In the genomic region with DNA sequence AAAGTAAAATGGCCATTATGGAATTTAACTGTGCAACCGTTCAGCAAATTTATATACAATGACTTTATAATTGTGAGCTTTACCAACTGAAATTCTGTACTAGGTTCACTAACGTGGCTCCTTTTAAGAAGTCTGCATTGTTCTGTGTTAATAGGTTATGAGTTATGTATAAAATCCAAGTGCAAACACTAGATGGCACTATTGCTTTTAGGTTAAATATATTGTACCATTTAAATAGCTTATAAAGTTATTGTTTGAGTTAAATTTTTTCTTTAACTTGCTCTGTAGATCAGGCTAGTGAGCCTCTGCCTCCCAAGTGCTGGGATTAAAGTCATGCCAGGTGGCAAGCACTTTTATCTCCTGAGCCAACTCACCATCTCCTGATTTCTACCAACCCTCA, we compare ENCODE assay signal across 11 mouse cellular contexts. TPM values are rescaled to one million over a fixed set of nuclear protein-coding genes. Genes with fewer than 3 reads are reported as not detected.
DNase-seq lines count a peak whose midpoint lies in the region; ATAC-seq and TF ChIP-seq lines count a peak whose summit lies in the region.
"Had no signal": no experiment of that assay in that cellular context is flagged by ENCODE, and none has a peak within 500 bp of the region (broad histone marks: within the 10 kb centered on the region; RNA-seq: fewer than 3 reads in every experiment).

No protein-coding gene starts in this region.

- peak in 2 of 3 experiments; percentile 29 to 69; a peak in 4 of 6 replicates for TF ChIP-seq CTCF in MEL (IDR thresholded peaks at IDR 0.05 in 2 of 3, conservative IDR thresholded peaks at IDR 0.05 in 1 of 3; ENCODE audit: control insufficient read depth in 1 of 3, insufficient read depth in 1 of 3, low read depth in 2 of 3, low read length in 3 of 3, poor library complexity in 1 of 3, severe bottlenecking in 1 of 3)
- peak; percentile 57 for TF ChIP-seq CTCF in hindbrain, postnatal 0 days (IDR thresholded peaks at IDR 0.05; ENCODE audit: low read depth)

- H3K9me3 ChIP-seq in hindbrain, embryonic 14.5 days (ENCODE audit: control insufficient read depth, low read length), result no peaks in the 10 kb centered on the region
- no peaks in the 10 kb centered on the region for H3K9me3 ChIP-seq in hindbrain, embryonic 10.5 days
- no peaks in the 10 kb centered on the region for H3K9me3 ChIP-seq in MEL (replicated peaks; ENCODE audit: insufficient read depth, low read length)
- H3K9me3 ChIP-seq in hindbrain, postnatal 0 days (ENCODE audit: low read length), result no peaks in the 10 kb centered on the region
- H3K9me3 ChIP-seq: heart, embryonic 15.5 days had no signal

- no peaks in the 10 kb centered on the region for H3K79me2 ChIP-seq in MEL (ENCODE audit: control insufficient read depth, insufficient read depth, low read length, poor library complexity)

- TF ChIP-seq POLR2A in MEL (IDR thresholded peaks at IDR 0.05; ENCODE audit: control insufficient read depth in 1 of 2, insufficient read depth in 1 of 2, low read depth in 1 of 2, low read length in 2 of 2, poor library complexity in 1 of 2), result no peak

- H3K27ac ChIP-seq in hindbrain, embryonic 14.5 days, result no peak overlapping the region
- H3K27ac ChIP-seq in hindbrain, embryonic 10.5 days, result no peak overlapping the region
- no peak overlapping the region for H3K27ac ChIP-seq in MEL (ENCODE audit: control insufficient read depth, low read depth, low read length)
- no peak overlapping the region for H3K27ac ChIP-seq in hindbrain, postnatal 0 days
- H3K27ac ChIP-seq: heart, embryonic 15.5 days had no signal

- no peak overlapping the region for H3K4me3 ChIP-seq in hindbrain, embryonic 14.5 days (replicated peaks; ENCODE audit: low read length)
- no peak overlapping the region for H3K4me3 ChIP-seq in hindbrain, embryonic 10.5 days
- H3K4me3 ChIP-seq in MEL (ENCODE audit: control insufficient read depth in 1 of 2, insufficient read depth in 1 of 2, low read depth in 2 of 2, low read length in 2 of 2), result no peak overlapping the region
- no peak overlapping the region for H3K4me3 ChIP-seq in hindbrain, postnatal 0 days (ENCODE audit: low read length)
- H3K4me3 ChIP-seq: heart, embryonic 15.5 days; myocyte had no signal

- no peak overlapping the region for H3K4me2 ChIP-seq in hindbrain, embryonic 14.5 days (replicated peaks)
- H3K4me2 ChIP-seq in hindbrain, postnatal 0 days (ENCODE audit: low read depth, low read length), result no peak overlapping the region
- H3K4me2 ChIP-seq: heart, embryonic 15.5 days had no signal

- no peak for TF ChIP-seq EP300 in MEL (IDR thresholded peaks at IDR 0.05; ENCODE audit: low read depth in 1 of 2, low read length in 2 of 2)

- H3K9ac ChIP-seq in hindbrain, embryonic 14.5 days, result no peak overlapping the region
- H3K9ac ChIP-seq in MEL (ENCODE audit: control insufficient read depth, low read depth, low read length, poor library complexity, severe bottlenecking), result no peak overlapping the region
- H3K9ac ChIP-seq in hindbrain, postnatal 0 days (replicated peaks; ENCODE audit: low read length), result no peak overlapping the region
- H3K9ac ChIP-seq: heart, embryonic 15.5 days had no signal

- TF ChIP-seq RAD21 in MEL (IDR thresholded peaks at IDR 0.05; ENCODE audit: low read depth, low read length), result peak; percentile 90

- H3K27me3 ChIP-seq in hindbrain, embryonic 14.5 days (ENCODE audit: control insufficient read depth, insufficient read depth, low read length), result no peaks in the 10 kb centered on the region
- H3K27me3 ChIP-seq in hindbrain, embryonic 10.5 days (ENCODE audit: insufficient read depth, poor library complexity, severe bottlenecking), result no peaks in the 10 kb centered on the region
- no peaks in the 10 kb centered on the region for H3K27me3 ChIP-seq in MEL (ENCODE audit: control insufficient read depth in 1 of 2, insufficient read depth in 2 of 2, low read length in 2 of 2)
- H3K27me3 ChIP-seq in hindbrain, postnatal 0 days (ENCODE audit: insufficient read depth, low read length), result no peaks in the 10 kb centered on the region
- H3K27me3 ChIP-seq: heart, embryonic 15.5 days had no signal

- WGBS in hindbrain, embryonic 14.5 days, result 57% methylated on average over 2 of the region's 2 CpGs
- WGBS in hindbrain, embryonic 10.5 days, result 66% methylated on average over 2 of the region's 2 CpGs
- 44% methylated on average over 2 of the region's 2 CpGs for WGBS in hindbrain, postnatal 0 days

- H3K36me3 ChIP-seq in hindbrain, embryonic 14.5 days (replicated peaks; ENCODE audit: control insufficient read depth, insufficient read depth), result peaks cover 33% of the 10 kb centered on the region
- peaks cover 39% of the 10 kb centered on the region for H3K36me3 ChIP-seq in hindbrain, embryonic 10.5 days
- H3K36me3 ChIP-seq in MEL (ENCODE audit: control insufficient read depth in 1 of 2, insufficient read depth in 2 of 2, low read length in 2 of 2), result peaks cover 0 to 3% of the 10 kb centered on the region in 2 experiments; a peak in 1 of 4 replicates
- peaks cover 23% of the 10 kb centered on the region; the same call in 1 of the 2 replicates for H3K36me3 ChIP-seq in hindbrain, postnatal 0 days (ENCODE audit: insufficient read depth, low read length)

- peak; percentile 80 for DNase-seq in hindbrain, embryonic 14.5 days (ENCODE audit: low spot score)
- no peak for DNase-seq in hindbrain, embryonic 10.5 days (ENCODE audit: low spot score)
- DNase-seq in 3T3-L1 (ENCODE audit: low read depth, low spot score), result peak; percentile 78
- peak; percentile 79 for DNase-seq in MEL (ENCODE audit: low read depth, low spot score)
- DNase-seq in hindbrain, postnatal 0 days (ENCODE audit: low spot score), result peak; percentile 87
- no peak for DNase-seq in adrenal gland, adult 18-20 months (ENCODE audit: low spot score in 2 of 2)
- DNase-seq in gastrocnemius, postnatal 25 days, result no peak
- no peak for DNase-seq in gastrocnemius, postnatal 10 days
- DNase-seq: cerebellum, postnatal 36 days had no signal

- H3K4me1 ChIP-seq in hindbrain, embryonic 14.5 days (replicated peaks; ENCODE audit: control insufficient read depth, insufficient read depth, low read length), result no peaks in the 10 kb centered on the region
- H3K4me1 ChIP-seq in hindbrain, embryonic 10.5 days (replicated peaks), result no peaks in the 10 kb centered on the region
- no peaks in the 10 kb centered on the region for H3K4me1 ChIP-seq in MEL (ENCODE audit: control insufficient read depth in 1 of 2, insufficient read depth in 2 of 2, low read length in 2 of 2)
- no peaks in the 10 kb centered on the region for H3K4me1 ChIP-seq in hindbrain, postnatal 0 days (ENCODE audit: insufficient read depth, low read length)
- H3K4me1 ChIP-seq: heart, embryonic 15.5 days had no signal

- ATAC-seq in hindbrain, embryonic 14.5 days (ENCODE audit: low FRiP score), result 0 out of 2 replicates have a peak, but pooled peaks have one; percentile 21
- no peak for ATAC-seq in hindbrain, postnatal 0 days

TF ChIP-seq in MEL, 35 proteins besides CTCF, POLR2A, EP300 and RAD21:
- no peak for TF ChIP-seq UBTF (IDR thresholded peaks at IDR 0.05; ENCODE audit: borderline replicate concordance, insufficient read depth, low read depth, low read length)
- TF ChIP-seq POLR2AphosphoS5 (IDR thresholded peaks at IDR 0.05; ENCODE audit: borderline replicate concordance, low read depth, low read length), result no peak
- TF ChIP-seq ZC3H11A (IDR thresholded peaks at IDR 0.05; ENCODE audit: low read depth, low read length), result peak; percentile 82
- peak; percentile 82 for TF ChIP-seq SMC3 (IDR thresholded peaks at IDR 0.05; ENCODE audit: low read depth, low read length)
- TF ChIP-seq RCOR1 (IDR thresholded peaks at IDR 0.05; ENCODE audit: low read depth, low read length), result no peak
- no peak for TF ChIP-seq E2F4 (IDR thresholded peaks at IDR 0.05; ENCODE audit: borderline replicate concordance, low read depth, low read length)

RNA-seq across cellular contexts. Expression of a gene that starts 28.7 kb away (rescaled TPM):
- 0.13 and 0.20 TPM in 2 replicates for polyA plus RNA-seq in hindbrain, embryonic 14.5 days (2014; fragmentation: Nextera tagmentation; extraction: Ambion mirVana)
- not detected in 2 replicates for polyA plus RNA-seq in hindbrain, embryonic 10.5 days (2016; fragmentation: Nextera tagmentation; extraction: Ambion mirVana)
- total RNA-seq in MEL (2012; rRNA removed), result not detected in 2 replicates
- not detected for polyA plus RNA-seq in MEL (2012; ENCODE audit: insufficient read depth in 1 of 2, insufficient read length in 2 of 2, low read depth in 1 of 2, low replicate concordance in 2 of 2, missing spikeins in 1 of 2)
- total RNA-seq in hindbrain, postnatal 0 days (2014; rRNA removed), result not detected in 2 replicates
- 0.09 and 0.15 TPM in 2 replicates for polyA plus RNA-seq in hindbrain, postnatal 0 days (2015; fragmentation: Nextera tagmentation; extraction: Ambion mirVana)
- total RNA-seq in adrenal gland, adult 18-20 months (2021), result not detected
- total RNA-seq in gastrocnemius, postnatal 25 days (2021), result not detected
- total RNA-seq in gastrocnemius, postnatal 10 days (2021), result not detected
- polyA plus RNA-seq: myocyte had no signal

Comparison
In these comparisons a context has a peak if more than half of its experiments do, and no peak if none do; other contexts are left out.
1. DNase-seq: peak in hindbrain, embryonic 14.5 days (single experiment), 3T3-L1 (single experiment), MEL (single experiment) and hindbrain, postnatal 0 days (single experiment); none in hindbrain, embryonic 10.5 days (single experiment), adrenal gland, adult 18-20 months (0 of 2), gastrocnemius, postnatal 25 days (single experiment) and gastrocnemius, postnatal 10 days (single experiment).